Mouse (Mus musculus) neutrophil, adult 59 days (primary cell): ENCODE results near the gene Gm6169. TPM values are rescaled to one million over a fixed set of nuclear protein-coding genes. Genes with fewer than 3 reads are reported as not detected.

Experiments
- total RNA-seq, 2 experiments: library from RNA; stranded (reverse); gene quantifications; 1 replicate in 1 of 2; 2 replicates in 1 of 2; pipeline ENCODE4 v1.2.4; 2023

Gm6169 gene
- total RNA-seq: 100 to 1,000 TPM in 1 of 2 experiments, 1 to 10 TPM in 1; 2.4 to 133 TPM

GRCm38 (mm10) chr13:97099187-97099852, at the start of gene Gm6169:
Gene Gm6169 (minus strand): TSS chr13:97099237.

GRCm38 (mm10) chr13:97137466-97138400, 38.7 kb upstream of the Gm6169 start, which contains the start of the genes Gfm2 and Nsa2:
Gene Gfm2 (plus strand): TSS chr13:97137937.
Gene Nsa2 (minus strand): TSS chr13:97137937.

DNA sequence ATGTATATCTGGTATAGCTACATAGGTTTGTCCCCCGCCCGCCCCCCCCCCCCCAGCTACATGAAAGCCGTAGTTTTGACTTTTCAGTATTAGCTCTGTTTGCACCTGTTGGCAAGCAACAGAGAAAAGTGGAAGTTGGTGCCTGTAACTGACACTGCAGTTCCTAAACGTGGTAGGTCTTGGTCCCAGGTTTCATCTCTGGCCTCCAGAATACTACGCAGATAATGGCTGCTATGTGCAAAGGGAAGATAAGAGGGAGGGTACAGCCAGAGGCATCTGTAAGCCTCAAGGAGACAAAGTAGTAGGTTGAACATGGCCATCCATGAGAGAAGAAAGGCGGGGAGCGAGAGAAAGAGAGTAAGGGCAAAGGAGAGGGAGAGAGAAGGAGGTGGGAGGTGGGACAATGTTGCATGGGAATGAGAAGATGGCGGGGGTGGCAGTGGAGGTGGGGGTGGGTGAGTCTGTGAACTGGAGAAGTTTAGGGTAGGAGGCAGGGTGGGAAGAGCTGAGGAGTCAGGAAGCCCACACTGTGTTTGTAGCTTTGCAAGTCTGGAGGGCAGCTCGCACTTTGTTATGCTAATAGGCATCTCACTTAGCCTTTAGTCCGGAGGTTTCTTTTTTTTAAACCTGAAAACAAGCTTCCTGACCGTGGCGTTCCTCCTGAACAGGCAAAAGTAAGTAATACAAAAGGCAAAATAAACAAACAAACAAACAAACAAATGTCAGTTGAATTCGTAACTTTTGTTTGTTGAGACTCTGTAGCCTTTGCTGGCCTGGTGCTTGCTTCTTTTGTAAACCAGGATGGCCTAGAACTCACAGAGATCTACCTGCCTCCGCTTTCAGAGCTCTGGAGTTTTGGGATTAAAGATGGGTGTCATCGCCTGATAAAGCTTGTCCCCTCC, 32.1 kb downstream of the Gm6169 start, which contains the start of gene Fam169a:
TSS of gene Fam169a (plus strand) at position 638 of the 902 bp plus-strand sequence.

Other genes starting within 250 kb of the Gm6169 start
- gene Gcnt4, start 174.5 kb downstream of the Gm6169 start, total RNA-seq: not detected
- not detected for gene 1700029F12Rik, start 64.9 kb downstream of the Gm6169 start, total RNA-seq
- not detected for gene Fam169a, start 32.0 kb downstream of the Gm6169 start, total RNA-seq
- gene Gfm2, start 38.7 kb upstream of the Gm6169 start, total RNA-seq: 10 to 100 TPM; 12.5 to 14.8 TPM
- 10 to 100 TPM; 50.1 to 64.4 TPM for gene Nsa2, start 38.7 kb upstream of the Gm6169 start, total RNA-seq
- 10 to 100 TPM; 55.2 to 56.1 TPM for gene Hexb, start 99.1 kb upstream of the Gm6169 start, total RNA-seq
- gene Enc1, start 141.9 kb upstream of the Gm6169 start, total RNA-seq: 1 to 10 TPM; 1.6 to 2.0 TPM